Mouse (Mus musculus): ENCODE results near the gene Tesmin. TPM values are rescaled to one million over a fixed set of nuclear protein-coding genes. Genes with fewer than 3 reads are reported as not detected.

The Tesmin gene
- polyA plus RNA-seq, 1 experiment = 0.39 TPM

DNA sequence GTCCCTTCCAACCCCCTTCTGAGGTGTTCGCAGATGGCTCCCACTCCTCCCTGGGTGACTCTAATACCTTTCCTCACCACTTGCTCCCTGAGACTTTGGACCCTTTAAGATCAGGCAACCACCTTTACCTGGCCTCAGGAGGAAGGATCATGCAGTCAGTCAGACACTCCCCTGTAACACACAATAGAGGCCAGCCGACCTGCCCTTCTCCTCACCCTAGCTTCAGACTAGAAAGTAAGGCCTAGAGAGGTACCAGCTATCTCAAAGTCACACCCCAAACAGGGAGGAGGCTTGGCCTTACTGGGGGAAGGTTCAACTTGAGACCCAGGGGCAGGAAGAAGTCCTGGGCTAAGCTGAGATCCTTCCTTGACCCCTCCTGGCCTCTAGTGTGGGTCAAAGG is 35.6 kb downstream of the Tesmin start:
- H3K36me3 ChIP-seq (ENCODE audit: control insufficient read depth, insufficient read depth) = no peaks in the 10 kb centered on the region
- TF ChIP-seq CTCF (IDR thresholded peaks at IDR 0.05; ENCODE audit: control insufficient read depth, insufficient read depth, insufficient read length) (no peak), MAX (IDR thresholded peaks at IDR 0.05) (no peak), MYOD1 (IDR thresholded peaks at IDR 0.05; ENCODE audit: control insufficient read depth, insufficient read length, low read depth) (no peak), CEBPB (IDR thresholded peaks at IDR 0.05; ENCODE audit: low read depth) (no peak), FOSL1 (IDR thresholded peaks at IDR 0.05; ENCODE audit: insufficient read depth, low read length, poor library complexity, severe bottlenecking) (no peak), USF1 (IDR thresholded peaks at IDR 0.05; ENCODE audit: low read depth) (no peak), MYOG (IDR thresholded peaks at IDR 0.05; ENCODE audit: control insufficient read depth, extremely low read depth, insufficient read length) (no peak)
- H3K27me3 ChIP-seq (ENCODE audit: control insufficient read depth, insufficient read depth, insufficient read length) = no peaks in the 10 kb centered on the region
- H3K79me2 ChIP-seq (ENCODE audit: control insufficient read depth, insufficient read depth) = no peaks in the 10 kb centered on the region
- H3K79me3 ChIP-seq (ENCODE audit: low read depth) = no peaks in the 10 kb centered on the region
- H3K4me3 ChIP-seq (ENCODE audit: insufficient read depth, poor library complexity, severe bottlenecking) = no peak overlapping the region
- H3ac ChIP-seq (ENCODE audit: control insufficient read depth, insufficient read length, low read depth) = no peak overlapping the region

DNA sequence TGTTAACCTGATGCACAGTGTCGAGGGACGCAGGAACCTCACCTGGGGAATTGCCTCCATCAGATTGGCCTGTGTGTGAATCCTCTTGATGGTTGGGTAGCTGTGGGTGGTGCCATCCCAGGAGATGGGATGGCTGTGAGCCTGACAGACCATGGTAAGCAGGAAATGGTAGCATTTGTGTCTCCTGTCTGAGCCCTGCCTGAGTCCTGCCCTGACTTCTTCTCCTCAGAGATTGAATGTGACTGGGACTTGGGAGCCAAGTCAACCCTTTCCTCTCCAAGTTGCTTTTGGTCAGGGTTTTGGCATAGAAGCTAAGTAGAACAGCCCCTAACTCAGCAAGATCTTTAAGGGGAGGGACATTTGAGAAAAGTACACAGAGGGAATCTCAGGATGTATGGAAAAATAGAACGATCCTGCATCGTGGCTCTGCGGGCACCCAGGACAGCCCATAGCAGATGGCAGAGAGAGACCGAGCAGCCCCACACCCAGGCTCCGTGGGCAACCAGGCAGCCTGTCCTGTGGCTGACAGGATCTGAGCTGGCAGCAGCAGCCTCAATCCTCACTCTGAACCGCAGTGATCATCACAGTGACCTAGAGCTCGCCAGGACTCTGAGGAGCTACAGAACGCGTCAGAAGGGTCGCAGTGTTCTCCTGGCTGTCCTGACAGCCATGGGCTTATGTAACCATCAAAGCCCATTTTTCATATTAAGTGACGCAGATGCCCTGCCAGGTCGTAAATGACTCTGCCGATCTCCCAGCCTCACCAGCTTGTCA is 39.6 kb downstream of the Tesmin start:
- Histone ChIP-seq H3K27me3 (ENCODE audit: control insufficient read depth, insufficient read depth, insufficient read length) (no peaks in the 10 kb centered on the region), H3K4me3 (ENCODE audit: insufficient read depth, poor library complexity, severe bottlenecking) (no peak overlapping the region), H3K79me2 (ENCODE audit: control insufficient read depth, insufficient read depth) (no peaks in the 10 kb centered on the region), H3K79me3 (ENCODE audit: low read depth) (no peaks in the 10 kb centered on the region), H3K36me3 (ENCODE audit: control insufficient read depth, insufficient read depth) (no peaks in the 10 kb centered on the region), H3ac (ENCODE audit: control insufficient read depth, insufficient read length, low read depth) (no peak overlapping the region)
- TF ChIP-seq CTCF (IDR thresholded peaks at IDR 0.05; ENCODE audit: control insufficient read depth, insufficient read depth, insufficient read length) = no peak
- no peak for TF ChIP-seq CEBPB (IDR thresholded peaks at IDR 0.05; ENCODE audit: low read depth)
- TF ChIP-seq MAX (IDR thresholded peaks at IDR 0.05) = no peak
- TF ChIP-seq MYOG (IDR thresholded peaks at IDR 0.05; ENCODE audit: control insufficient read depth, extremely low read depth, insufficient read length) = no peak
- no peak for TF ChIP-seq MYOD1 (IDR thresholded peaks at IDR 0.05; ENCODE audit: control insufficient read depth, insufficient read length, low read depth)
- no peak for TF ChIP-seq FOSL1 (IDR thresholded peaks at IDR 0.05; ENCODE audit: insufficient read depth, low read length, poor library complexity, severe bottlenecking)
- no peak for TF ChIP-seq USF1 (IDR thresholded peaks at IDR 0.05; ENCODE audit: low read depth)

DNA sequence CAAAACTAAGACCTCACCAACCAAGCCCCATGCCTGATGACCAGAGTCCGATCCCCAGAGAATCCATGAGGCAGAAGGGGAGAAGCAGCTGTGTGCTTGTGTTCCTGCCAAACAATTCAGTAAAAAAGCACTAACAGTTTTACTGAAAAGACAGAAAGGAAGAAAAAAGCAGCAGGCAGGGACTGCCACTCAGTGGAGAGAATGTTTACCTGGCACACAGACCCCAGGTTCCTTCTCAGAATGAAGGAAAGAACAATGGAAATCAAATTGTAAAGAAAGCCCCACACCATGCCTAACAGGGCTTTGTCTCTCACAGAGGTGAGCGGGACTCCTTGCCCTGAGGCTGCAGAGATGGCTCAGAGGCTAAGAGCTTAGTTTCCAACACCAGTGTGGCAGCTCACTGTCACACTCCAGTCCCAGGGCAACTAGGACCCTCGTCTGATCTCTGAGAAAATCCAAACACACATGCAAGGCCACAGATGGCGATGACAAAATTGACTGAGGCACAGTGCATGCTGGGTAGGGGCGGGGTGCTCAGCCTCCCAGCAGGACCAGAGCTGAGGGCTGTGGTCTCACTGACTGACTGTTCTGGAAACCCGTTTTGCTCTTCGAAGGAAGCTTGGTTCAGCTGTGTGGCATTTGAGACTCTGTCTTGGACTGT is 40.6 kb downstream of the Tesmin start:
- no peaks in the 10 kb centered on the region for H3K79me3 ChIP-seq (ENCODE audit: low read depth)
- H3K27me3 ChIP-seq (ENCODE audit: control insufficient read depth, insufficient read depth, insufficient read length) = no peaks in the 10 kb centered on the region
- H3K4me3 ChIP-seq (ENCODE audit: insufficient read depth, poor library complexity, severe bottlenecking) = no peak overlapping the region
- H3K36me3 ChIP-seq (ENCODE audit: control insufficient read depth, insufficient read depth) = no peaks in the 10 kb centered on the region
- no peaks in the 10 kb centered on the region for H3K79me2 ChIP-seq (ENCODE audit: control insufficient read depth, insufficient read depth)
- TF ChIP-seq FOSL1 (IDR thresholded peaks at IDR 0.05; ENCODE audit: insufficient read depth, low read length, poor library complexity, severe bottlenecking) = no peak
- TF ChIP-seq MYOD1 (IDR thresholded peaks at IDR 0.05; ENCODE audit: control insufficient read depth, insufficient read length, low read depth) = no peak
- no peak for TF ChIP-seq CEBPB (IDR thresholded peaks at IDR 0.05; ENCODE audit: low read depth)
- no peak for TF ChIP-seq USF1 (IDR thresholded peaks at IDR 0.05; ENCODE audit: low read depth)
- no peak for TF ChIP-seq CTCF (IDR thresholded peaks at IDR 0.05; ENCODE audit: control insufficient read depth, insufficient read depth, insufficient read length)
- no peak for TF ChIP-seq MAX (IDR thresholded peaks at IDR 0.05)
- TF ChIP-seq MYOG (IDR thresholded peaks at IDR 0.05; ENCODE audit: control insufficient read depth, extremely low read depth, insufficient read length) = no peak
- no peak overlapping the region for H3ac ChIP-seq (ENCODE audit: control insufficient read depth, insufficient read length, low read depth)

DNA sequence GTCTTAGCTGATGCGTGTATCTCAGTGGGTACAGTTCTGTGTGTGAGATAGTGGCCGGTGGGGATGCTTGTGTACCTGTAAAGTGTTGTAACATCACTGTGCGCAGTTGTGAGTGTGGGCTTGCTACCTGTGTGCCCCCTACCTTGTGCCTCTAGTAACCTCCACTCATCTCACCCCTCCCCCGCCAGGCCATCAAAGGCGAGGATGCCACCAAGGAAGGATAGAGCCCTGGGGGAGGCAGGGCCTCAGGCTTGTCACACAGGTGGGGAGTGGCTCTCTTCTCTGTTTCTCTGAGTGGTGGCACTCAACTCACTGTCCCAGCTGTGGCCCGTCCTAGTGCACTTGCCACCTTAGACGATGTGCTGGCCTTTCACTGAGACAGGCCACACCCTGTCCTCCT is 42.4 kb downstream of the Tesmin start:
- no peaks in the 10 kb centered on the region for H3K27me3 ChIP-seq (ENCODE audit: control insufficient read depth, insufficient read depth, insufficient read length)
- H3K36me3 ChIP-seq (ENCODE audit: control insufficient read depth, insufficient read depth) = no peaks in the 10 kb centered on the region
- no peaks in the 10 kb centered on the region for H3K79me2 ChIP-seq (ENCODE audit: control insufficient read depth, insufficient read depth)
- no peak overlapping the region for H3K4me3 ChIP-seq (ENCODE audit: insufficient read depth, poor library complexity, severe bottlenecking)
- H3ac ChIP-seq (ENCODE audit: control insufficient read depth, insufficient read length, low read depth) = no peak overlapping the region
- H3K79me3 ChIP-seq (ENCODE audit: low read depth) = no peaks in the 10 kb centered on the region
- TF ChIP-seq CTCF (IDR thresholded peaks at IDR 0.05; ENCODE audit: control insufficient read depth, insufficient read depth, insufficient read length) (no peak), USF1 (IDR thresholded peaks at IDR 0.05; ENCODE audit: low read depth) (no peak), MAX (IDR thresholded peaks at IDR 0.05) (no peak), MYOD1 (IDR thresholded peaks at IDR 0.05; ENCODE audit: control insufficient read depth, insufficient read length, low read depth) (no peak), MYOG (IDR thresholded peaks at IDR 0.05; ENCODE audit: control insufficient read depth, extremely low read depth, insufficient read length) (no peak), FOSL1 (IDR thresholded peaks at IDR 0.05; ENCODE audit: insufficient read depth, low read length, poor library complexity, severe bottlenecking) (no peak), CEBPB (IDR thresholded peaks at IDR 0.05; ENCODE audit: low read depth) (no peak)

DNA sequence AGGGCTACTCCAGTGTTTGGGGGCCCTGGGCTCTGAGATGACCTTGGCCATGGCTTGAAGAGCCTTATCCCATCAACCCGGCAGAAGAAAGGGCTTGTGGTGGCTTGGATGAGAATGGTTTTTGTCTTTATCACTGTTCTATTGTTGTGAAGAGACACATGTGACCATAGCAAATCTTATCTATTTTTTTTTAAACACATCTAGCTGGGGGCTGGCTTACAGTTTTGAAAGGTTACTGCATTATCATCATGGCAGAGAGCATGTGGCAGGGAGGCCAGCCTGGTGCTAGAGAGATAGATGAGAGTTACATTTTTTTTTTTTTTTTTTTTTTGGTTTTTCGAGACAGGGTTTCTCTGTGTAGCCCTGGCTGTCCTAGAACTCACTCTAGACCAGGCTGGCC is 43.3 kb downstream of the Tesmin start:
- no peak for TF ChIP-seq USF1 (IDR thresholded peaks at IDR 0.05; ENCODE audit: low read depth)
- TF ChIP-seq MYOD1 (IDR thresholded peaks at IDR 0.05; ENCODE audit: control insufficient read depth, insufficient read length, low read depth) = no peak
- TF ChIP-seq CTCF (IDR thresholded peaks at IDR 0.05; ENCODE audit: control insufficient read depth, insufficient read depth, insufficient read length) = no peak
- no peak for TF ChIP-seq FOSL1 (IDR thresholded peaks at IDR 0.05; ENCODE audit: insufficient read depth, low read length, poor library complexity, severe bottlenecking)
- no peak for TF ChIP-seq MYOG (IDR thresholded peaks at IDR 0.05; ENCODE audit: control insufficient read depth, extremely low read depth, insufficient read length)
- no peak for TF ChIP-seq MAX (IDR thresholded peaks at IDR 0.05)
- no peak for TF ChIP-seq CEBPB (IDR thresholded peaks at IDR 0.05; ENCODE audit: low read depth)
- H3K27me3 ChIP-seq (ENCODE audit: control insufficient read depth, insufficient read depth, insufficient read length) = no peaks in the 10 kb centered on the region
- H3K79me2 ChIP-seq (ENCODE audit: control insufficient read depth, insufficient read depth) = no peaks in the 10 kb centered on the region

More for the DNA sequence above, 43.3 kb downstream of the Tesmin start:
- Histone ChIP-seq H3K79me3 (ENCODE audit: low read depth) (no peaks in the 10 kb centered on the region), H3K36me3 (ENCODE audit: control insufficient read depth, insufficient read depth) (no peaks in the 10 kb centered on the region), H3ac (ENCODE audit: control insufficient read depth, insufficient read length, low read depth) (no peak overlapping the region), H3K4me3 (ENCODE audit: insufficient read depth, poor library complexity, severe bottlenecking) (no peak overlapping the region)

All from C2C12 (cell line).